Mouse (Mus musculus) embryonic facial prominence, embryonic 13.5 days (tissue): ENCODE results near the gene Wnt5b. TPM values are rescaled to one million over a fixed set of nuclear protein-coding genes. Genes with fewer than 3 reads are reported as not detected.

Experiments used
- ATAC-seq: fragments of 200-750 bp; cut with Nextera tagmentation; 2 replicates; pipeline ENCODE4 v1.8.0; 2017; ENCODE audit warnings: low read depth; ENCODE audit not compliant: insufficient number of reproducible peaks, insufficient read depth, low FRiP score, low TSS enrichment
- H3K27ac ChIP-seq: fragments of 300-500 bp; sonication (generic); 2 replicates; pipeline ENCODE4 v1.5.1; 2015; ENCODE audit warnings: moderate library complexity, mild to moderate bottlenecking, inconsistent platforms
- H3K27me3 ChIP-seq: fragments of 300-500 bp; sonication (generic); 2 replicates; pipeline ENCODE4 v1.6.1; 2015; ENCODE audit warnings: mild to moderate bottlenecking, inconsistent platforms
- H3K36me3 ChIP-seq: fragments of 300-500 bp; sonication (generic); 2 replicates; pipeline ENCODE4 v1.6.1; 2015; ENCODE audit warnings: mild to moderate bottlenecking, inconsistent platforms
- H3K4me1 ChIP-seq: fragments of 300-500 bp; sonication (generic); 2 replicates; pipeline ENCODE4 v1.6.1; 2015; ENCODE audit warnings: inconsistent platforms
- H3K4me2 ChIP-seq: fragments of 300-500 bp; sonication (generic); 2 replicates; pipeline ENCODE4 v1.6.1; 2015; ENCODE audit warnings: moderate library complexity, mild to moderate bottlenecking, inconsistent platforms
- H3K4me3 ChIP-seq: fragments of 300-500 bp; sonication (generic); 2 replicates; pipeline ENCODE4 v1.5.1; 2015; ENCODE audit warnings: mild to moderate bottlenecking, inconsistent platforms
- H3K9ac ChIP-seq: fragments of 300-500 bp; sonication (generic); 2 replicates; pipeline ENCODE4 v1.6.1; 2015; ENCODE audit warnings: mild to moderate bottlenecking, inconsistent platforms
- H3K9me3 ChIP-seq: fragments of 300-500 bp; sonication (generic); 2 replicates; pipeline ENCODE4 v1.6.1; 2016; ENCODE audit warnings: inconsistent platforms
- WGBS: fragments of 180-500 bp; shearing (Covaris S2); methylation state at CpG from one replicate; pipeline ENCODE4 v1.1.7; 2015; ENCODE audit warnings: mixed read lengths; 5-methylcytosine and 5-hydroxymethylcytosine counted together
- polyA plus RNA-seq: library from polyadenylated mRNA; unstranded; fragments of >200 nt; fragmentation: Nextera tagmentation; extraction: Ambion mirVana; gene quantifications from 2 replicates; pipeline ENCODE4 v1.2.1, GENCODE M21; 2015

Gene Wnt5b
- polyA plus RNA-seq, 1 experiment from 2014 or later: 11.1 TPM

- no peaks in the 10 kb centered on the region for H3K4me1 ChIP-seq
- no peak overlapping the region for H3K4me3 ChIP-seq
- H3K4me2 ChIP-seq: no peak overlapping the region
- no peaks in the 10 kb centered on the region for H3K9me3 ChIP-seq
- 78% methylated on average over 23 of the region's 23 CpGs for WGBS
- no peak overlapping the region for H3K9ac ChIP-seq
- ATAC-seq: no peak
- peaks cover under 1% of the 10 kb centered on the region; the same call in 1 of the 2 replicates for H3K36me3 ChIP-seq
- no peaks in the 10 kb centered on the region for H3K27me3 ChIP-seq
- 0 out of 2 replicates have a peak overlapping the region, but pooled peaks have one; percentile 4 for H3K27ac ChIP-seq
These were observed 21.6 kb upstream of the Wnt5b start for GRCm38 (mm10) chr6:119565451-119566379.

DNA sequence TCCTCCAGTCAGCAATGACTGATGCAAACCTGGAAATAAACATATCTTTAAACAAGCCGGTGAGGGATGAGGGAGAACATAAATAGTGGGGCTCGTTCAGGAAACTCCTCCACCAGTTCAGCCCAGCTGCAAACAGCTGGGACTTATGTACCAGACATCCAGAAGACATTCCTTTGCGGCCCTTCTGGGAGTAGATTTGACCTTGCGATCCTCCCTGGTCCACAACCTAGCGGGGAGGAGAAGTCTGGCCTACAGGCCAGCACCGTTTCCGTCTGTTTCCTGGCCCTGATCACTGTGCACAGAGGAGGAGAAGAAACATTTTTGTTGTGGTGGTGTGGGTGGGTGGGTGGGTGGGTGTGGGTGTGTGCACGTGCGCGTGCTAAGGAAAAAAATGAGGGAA lies 18.4 kb upstream of the Wnt5b start:
- Histone ChIP-seq H3K27me3 (no peaks in the 10 kb centered on the region), H3K4me1 (no peaks in the 10 kb centered on the region), H3K4me2 (no peak overlapping the region), H3K36me3 (no peaks in the 10 kb centered on the region), H3K9me3 (no peaks in the 10 kb centered on the region), H3K4me3 (no peak overlapping the region), H3K27ac (no peak overlapping the region), H3K9ac (no peak overlapping the region)
- WGBS: 78% methylated on average over 10 of the region's 10 CpGs
- ATAC-seq: no peak

GRCm38 (mm10) chr6:119558855-119559254 lies 14.7 kb upstream of the Wnt5b start:
- no peak overlapping the region for H3K4me3 ChIP-seq
- no peak overlapping the region for H3K4me2 ChIP-seq
- ATAC-seq: no peak
- H3K9me3 ChIP-seq: no peaks in the 10 kb centered on the region
- H3K27ac ChIP-seq: no peak overlapping the region
- 81% methylated on average over 7 of the region's 7 CpGs for WGBS
- H3K9ac ChIP-seq: no peak overlapping the region
- no peaks in the 10 kb centered on the region for H3K27me3 ChIP-seq
- no peaks in the 10 kb centered on the region for H3K36me3 ChIP-seq
- H3K4me1 ChIP-seq: no peaks in the 10 kb centered on the region

DNA sequence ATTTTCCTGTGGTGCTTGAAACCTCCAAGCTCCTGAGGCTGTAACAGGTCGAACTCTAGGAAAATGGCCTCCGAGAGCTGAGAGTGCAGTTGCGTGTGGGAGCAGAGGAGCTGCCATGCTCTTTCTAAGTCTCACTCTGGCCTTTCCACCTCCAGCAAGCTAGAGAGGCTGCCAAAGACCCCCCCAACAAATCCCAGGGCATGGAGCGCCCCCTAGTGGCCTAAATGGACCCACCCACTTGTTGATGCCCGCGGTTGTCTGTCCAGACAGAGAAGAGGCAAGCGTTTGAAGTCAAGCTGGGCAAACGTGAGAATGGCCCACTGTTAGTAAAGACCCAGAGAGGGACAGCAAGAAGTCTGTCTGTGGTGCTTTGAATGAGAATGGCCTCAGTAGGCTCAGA lies 10.3 kb upstream of the Wnt5b start:
- no peaks in the 10 kb centered on the region for H3K9me3 ChIP-seq
- no peak overlapping the region for H3K4me2 ChIP-seq
- H3K36me3 ChIP-seq: no peaks in the 10 kb centered on the region

GRCm38 (mm10) chr6:119544518-119544864 lies 344 bp upstream of the Wnt5b start:
- peak overlapping the region; percentile 79 for H3K4me3 ChIP-seq
- H3K4me2 ChIP-seq: peak overlapping the region; percentile 92
- no peaks in the 10 kb centered on the region for H3K36me3 ChIP-seq
- no peaks in the 10 kb centered on the region for H3K9me3 ChIP-seq
- no peak overlapping the region for H3K27ac ChIP-seq
- peak overlapping the region; percentile 85 for H3K9ac ChIP-seq
- 1% methylated on average over 14 of the region's 14 CpGs for WGBS
- peaks cover 25% of the 10 kb centered on the region for H3K27me3 ChIP-seq
- peaks cover 27% of the 10 kb centered on the region for H3K4me1 ChIP-seq
- 0 out of 2 replicates have a peak, but pooled peaks have one; percentile 27 for ATAC-seq

More for the DNA sequence above, 10.3 kb upstream of the Wnt5b start:
- no peak overlapping the region for H3K27ac ChIP-seq
- H3K4me3 ChIP-seq: no peak overlapping the region
- no peak overlapping the region for H3K9ac ChIP-seq
- no peaks in the 10 kb centered on the region for H3K4me1 ChIP-seq
- no peaks in the 10 kb centered on the region for H3K27me3 ChIP-seq
- WGBS: 72% methylated on average over 8 of the region's 8 CpGs
- no peak for ATAC-seq

DNA sequence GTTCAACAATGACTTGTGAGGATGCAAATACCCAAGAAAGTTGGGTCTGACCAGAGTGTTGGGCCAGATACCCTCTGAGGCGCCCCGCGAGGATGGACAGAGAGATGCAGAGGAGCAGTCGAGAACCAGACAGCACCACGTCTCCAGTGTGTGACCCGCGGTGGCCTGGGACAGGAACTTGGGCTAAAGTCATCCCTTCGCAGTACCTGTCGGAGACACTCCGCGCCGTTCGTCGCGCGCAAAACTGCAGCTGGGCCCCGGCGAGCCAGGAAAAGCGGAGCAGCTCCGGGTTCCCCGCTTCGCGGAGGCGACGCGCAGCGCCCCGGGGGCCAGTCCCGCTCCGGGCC lies 718 bp downstream of the Wnt5b start:
- H3K27ac ChIP-seq: no peak overlapping the region
- no peaks in the 10 kb centered on the region for H3K9me3 ChIP-seq
- peaks cover 27% of the 10 kb centered on the region for H3K4me1 ChIP-seq
- H3K27me3 ChIP-seq: peaks cover 25% of the 10 kb centered on the region
- WGBS: under 1% methylated on average over 30 of the region's 30 CpGs
- H3K36me3 ChIP-seq: no peaks in the 10 kb centered on the region
- peak overlapping the region; percentile 79 for H3K4me3 ChIP-seq
- no peak for ATAC-seq
- peak overlapping the region; percentile 92 for H3K4me2 ChIP-seq
- peak overlapping the region; percentile 85 for H3K9ac ChIP-seq

GRCm38 (mm10) chr6:119535867-119536266 lies 8.3 kb downstream of the Wnt5b start:
- 66% methylated on average over 12 of the region's 12 CpGs for WGBS
- Histone ChIP-seq H3K27ac (no peak overlapping the region), H3K9me3 (no peaks in the 10 kb centered on the region), H3K4me1 (peaks cover 16% of the 10 kb centered on the region), H3K27me3 (no peaks in the 10 kb centered on the region), H3K9ac (no peak overlapping the region), H3K4me3 (no peak overlapping the region), H3K36me3 (no peaks in the 10 kb centered on the region), H3K4me2 (no peak overlapping the region)
- ATAC-seq: no peak; the same call in 1 of the 2 replicates

GRCm38 (mm10) chr6:119533170-119533709 lies 10.9 kb downstream of the Wnt5b start:
- Histone ChIP-seq H3K9ac (no peak overlapping the region), H3K4me3 (no peak overlapping the region), H3K4me1 (peaks cover 13% of the 10 kb centered on the region), H3K36me3 (no peaks in the 10 kb centered on the region), H3K27me3 (no peaks in the 10 kb centered on the region), H3K9me3 (no peaks in the 10 kb centered on the region), H3K27ac (no peak overlapping the region), H3K4me2 (no peak overlapping the region)
- ATAC-seq: no peak
- WGBS: 76% methylated on average over 9 of the region's 9 CpGs

- WGBS: 84% methylated on average over 3 of the region's 3 CpGs
- H3K36me3 ChIP-seq: no peaks in the 10 kb centered on the region
- ATAC-seq: no peak
- no peak overlapping the region for H3K4me3 ChIP-seq
- no peaks in the 10 kb centered on the region for H3K4me1 ChIP-seq
- H3K9me3 ChIP-seq: no peaks in the 10 kb centered on the region
- no peak overlapping the region for H3K4me2 ChIP-seq
- H3K9ac ChIP-seq: no peak overlapping the region
- no peaks in the 10 kb centered on the region for H3K27me3 ChIP-seq
- H3K27ac ChIP-seq: no peak overlapping the region
These were observed 14.5 kb downstream of the Wnt5b start for GRCm38 (mm10) chr6:119529659-119530058.

DNA sequence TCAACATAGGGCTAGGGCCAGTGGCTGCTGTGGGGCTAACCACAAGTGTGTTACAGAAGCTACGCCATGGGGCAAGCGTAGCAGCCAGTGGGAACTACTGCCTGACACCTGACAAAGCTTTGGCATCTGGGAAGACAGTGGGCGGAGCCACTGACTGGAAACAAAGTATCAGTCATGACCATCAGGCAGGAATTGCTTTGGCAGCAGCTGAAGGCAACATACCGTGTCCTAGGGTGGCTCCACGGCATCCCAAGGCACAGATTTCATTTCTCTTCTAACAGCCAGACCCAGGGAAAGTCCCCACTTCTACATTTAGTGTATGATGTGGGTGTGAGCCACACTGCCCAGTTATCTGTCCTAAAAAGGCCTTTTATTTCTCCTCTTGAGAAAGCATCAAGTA lies 17.6 kb downstream of the Wnt5b start:
- WGBS: 73% methylated on average over 5 of the region's 5 CpGs
- H3K4me2 ChIP-seq: no peak overlapping the region
- no peak overlapping the region for H3K9ac ChIP-seq
- peaks cover 18% of the 10 kb centered on the region for H3K4me1 ChIP-seq
- H3K36me3 ChIP-seq: no peaks in the 10 kb centered on the region
- ATAC-seq: no peak
- no peak overlapping the region for H3K4me3 ChIP-seq
- H3K9me3 ChIP-seq: no peaks in the 10 kb centered on the region
- H3K27ac ChIP-seq: no peak overlapping the region
- H3K27me3 ChIP-seq: no peaks in the 10 kb centered on the region

GRCm38 (mm10) chr6:119521931-119522391 lies 22.2 kb downstream of the Wnt5b start:
- Histone ChIP-seq H3K4me2 (no peak overlapping the region), H3K27ac (no peak overlapping the region), H3K9me3 (no peaks in the 10 kb centered on the region), H3K36me3 (no peaks in the 10 kb centered on the region), H3K4me1 (peaks cover 21% of the 10 kb centered on the region), H3K9ac (no peak overlapping the region), H3K27me3 (no peaks in the 10 kb centered on the region), H3K4me3 (no peak overlapping the region)
- ATAC-seq: peak; percentile 32; the same call in 1 of the 2 replicates
- WGBS: 29% methylated on average over 3 of the region's 3 CpGs

GRCm38 (mm10) chr6:119521482-119521900 lies 22.7 kb downstream of the Wnt5b start:
- Histone ChIP-seq H3K36me3 (no peaks in the 10 kb centered on the region), H3K4me1 (peaks cover 21% of the 10 kb centered on the region), H3K4me3 (no peak overlapping the region), H3K9me3 (no peaks in the 10 kb centered on the region), H3K27ac (no peak overlapping the region), H3K4me2 (no peak overlapping the region), H3K9ac (no peak overlapping the region), H3K27me3 (no peaks in the 10 kb centered on the region)
- ATAC-seq: no peak
- WGBS: 75% methylated on average over 3 of the region's 3 CpGs
